Mouse (Mus musculus): Measurements from ENCODE around the gene Zfp697. TPM values are rescaled to one million over a fixed set of nuclear protein-coding genes. Genes with fewer than 3 reads are reported as not detected.
A peak's percentile ranks its signal among the peaks of the same experiment; 100 is the strongest.
"Not testable (repeated sequence)": the region's sequence is repeated elsewhere in the genome, so short reads cannot be mapped to it uniquely, and the experiment has no call there.

The Zfp697 gene
- total RNA-seq, 2 experiments from 2014 or later, result 5.9 to 6.9 TPM

GRCm38 (mm10) chr3:98416426-98417250 is 34.4 kb downstream of the Zfp697 start:
- DNase-seq, result no peak
- intact Hi-C loops (cut with DNase I), result loop anchor here (1.0 to 2.0 kb wide), 2 partner anchors 24 to 34 kb away; partner anchors contain the start of gene Zfp697

- DNase-seq, result peak; percentile 88 to 89
- intact Hi-C loops (cut with DNase I), result loop anchor here (2.0 kb wide), 1 partner anchor 35 kb away; the partner anchor contains the start of gene Zfp697
These were observed 35.1 kb downstream of the Zfp697 start for GRCm38 (mm10) chr3:98417328-98417727.

- intact Hi-C loops (cut with DNase I), result no loop called here
- DNase-seq, result no peak
These were observed 36.9 kb downstream of the Zfp697 start for GRCm38 (mm10) chr3:98418991-98419785.

- no peak for DNase-seq
- intact Hi-C loops (cut with DNase I), result no loop called here
These were observed 37.5 kb downstream of the Zfp697 start for GRCm38 (mm10) chr3:98419786-98420070.

- no peak for DNase-seq
- intact Hi-C loops (cut with DNase I), result no loop called here
These were observed 40.7 kb downstream of the Zfp697 start for GRCm38 (mm10) chr3:98422926-98423325.

- intact Hi-C loops (cut with DNase I), result loop anchor here (5.0 kb wide), 1 partner anchor 64 kb away; no protein-coding TSS in a partner anchor
- no peak for DNase-seq
These were observed 44.5 kb downstream of the Zfp697 start for GRCm38 (mm10) chr3:98426749-98427148.

- no peak for DNase-seq
- intact Hi-C loops (cut with DNase I), result loop anchor here (5.0 kb wide), 1 partner anchor 65 kb away; no protein-coding TSS in a partner anchor
These were observed 45.0 kb downstream of the Zfp697 start for GRCm38 (mm10) chr3:98427260-98427599.

- intact Hi-C loops (cut with DNase I), result loop anchor here (5.0 kb wide), 1 partner anchor 66 kb away; no protein-coding TSS in a partner anchor
- DNase-seq, result peak; percentile 69 to 74
These were observed 45.6 kb downstream of the Zfp697 start for GRCm38 (mm10) chr3:98427600-98428448.

- no peak for DNase-seq
- intact Hi-C loops (cut with DNase I), result loop anchor here (5.0 kb wide), 1 partner anchor 66 kb away; no protein-coding TSS in a partner anchor
These were observed 46.2 kb downstream of the Zfp697 start for GRCm38 (mm10) chr3:98428449-98428775.

GRCm38 (mm10) chr3:98428928-98429525 is 46.8 kb downstream of the Zfp697 start:
- intact Hi-C loops (cut with DNase I), result loop anchor here (5.0 kb wide), 1 partner anchor 67 kb away; no protein-coding TSS in a partner anchor
- DNase-seq, result no peak

- DNase-seq, result no peak
- intact Hi-C loops (cut with DNase I), result no loop called here
These were observed 52.0 kb downstream of the Zfp697 start for GRCm38 (mm10) chr3:98434088-98434816.

- no peak for DNase-seq
- intact Hi-C loops (cut with DNase I), result no loop called here
These were observed 52.8 kb downstream of the Zfp697 start for GRCm38 (mm10) chr3:98435030-98435429.

GRCm38 (mm10) chr3:98442245-98442644 is 60.0 kb downstream of the Zfp697 start:
- DNase-seq; intact Hi-C loops (cut with DNase I): not testable (repeated sequence)

GRCm38 (mm10) chr3:98443149-98443779 is 61.0 kb downstream of the Zfp697 start:
- not testable (repeated sequence) for DNase-seq
- intact Hi-C loops (cut with DNase I), result loop anchor here (1.0 kb wide), 1 partner anchor 81 kb away; no protein-coding TSS in a partner anchor

- intact Hi-C loops (cut with DNase I), result loop anchor here (1.0 kb wide), 1 partner anchor 82 kb away; no protein-coding TSS in a partner anchor
- not testable (repeated sequence) for DNase-seq
These were observed 61.7 kb downstream of the Zfp697 start for GRCm38 (mm10) chr3:98443924-98444323.

- DNase-seq; intact Hi-C loops (cut with DNase I): not testable (repeated sequence)
These were observed 71.5 kb downstream of the Zfp697 start for GRCm38 (mm10) chr3:98453786-98454185.

- intact Hi-C loops (cut with DNase I), result not testable (repeated sequence)
These were observed 74.8 kb downstream of the Zfp697 start, which contains the start of gene Gm4450 for GRCm38 (mm10) chr3:98457026-98457425. Gene Gm4450 (minus strand): TSS chr3:98457126.

GRCm38 (mm10) chr3:98469323-98469722 is 87.1 kb downstream of the Zfp697 start:
- intact Hi-C loops (cut with DNase I); DNase-seq: not testable (repeated sequence)

More at GRCm38 (mm10) chr3:98457026-98457425, 74.8 kb downstream of the Zfp697 start, which contains the start of gene Gm4450:
- not testable (repeated sequence) for DNase-seq

- DNase-seq; intact Hi-C loops (cut with DNase I): not testable (repeated sequence)
These were observed 88.8 kb downstream of the Zfp697 start for GRCm38 (mm10) chr3:98471057-98471456.

Data from heart, postnatal 36 days (tissue).